Mouse (Mus musculus) forebrain, postnatal 0 days (tissue): ENCODE data around the gene Prr5l. TPM values are rescaled to one million over a fixed set of nuclear protein-coding genes. Genes with fewer than 3 reads are reported as not detected.

Source experiments
- ATAC-seq: fragments of 200-750 bp; cut with Nextera tagmentation; 2 replicates; pipeline ENCODE4 v1.8.0; 2017; ENCODE audit warnings: mild to moderate bottlenecking, moderate library complexity
- DNase-seq: peaks from one replicate; pipeline ENCODE4 v3.0.0-alpha.2; 2015
- H3K27ac ChIP-seq: fragments of 300-500 bp; sonication (generic); 2 replicates; pipeline ENCODE4 v1.5.1; 2014; ENCODE audit warnings: low read depth, mild to moderate bottlenecking, antibody characterized with exemption, low read length, moderate library complexity, mixed read lengths
- H3K27me3 ChIP-seq: fragments of 300-500 bp; sonication (generic); 2 replicates; pipeline ENCODE4 v1.6.1; 2014; ENCODE audit warnings: mild to moderate bottlenecking, low read length, mixed read lengths; ENCODE audit not compliant: insufficient read depth
- H3K36me3 ChIP-seq: fragments of 300-500 bp; sonication (generic); 2 replicates; pipeline ENCODE4 v1.6.1; 2014; ENCODE audit warnings: mild to moderate bottlenecking, moderate library complexity; ENCODE audit not compliant: insufficient read depth
- H3K4me1 ChIP-seq: fragments of 300-500 bp; sonication (generic); 2 replicates; pipeline ENCODE4 v1.6.1; 2014; ENCODE audit warnings: antibody characterized with exemption; ENCODE audit not compliant: insufficient read depth
- H3K4me2 ChIP-seq: fragments of 300-500 bp; sonication (generic); 2 replicates; pipeline ENCODE4 v1.6.1; 2014; ENCODE audit warnings: low read depth, mild to moderate bottlenecking, moderate library complexity
- H3K4me3 ChIP-seq: fragments of 300-500 bp; sonication (generic); 2 replicates; pipeline ENCODE4 v1.5.1; 2014; ENCODE audit warnings: low read depth, low read length, mixed read lengths
- H3K9ac ChIP-seq: fragments of 300-500 bp; sonication (generic); 2 replicates; pipeline ENCODE4 v1.6.1; 2014; ENCODE audit warnings: mild to moderate bottlenecking
- H3K9me3 ChIP-seq: fragments of 300-500 bp; sonication (generic); 2 replicates; pipeline ENCODE4 v1.6.1; 2016; ENCODE audit warnings: low read length
- CTCF ChIP-seq: sonication (generic); IDR thresholded peaks from 2 replicates; pipeline ENCODE4 v1.5.1; 2016; ENCODE audit warnings: antibody characterized with exemption, control low read depth, low read depth
- WGBS: fragments of 180-500 bp; shearing (Covaris S2); extraction: QIAGEN DNeasy Blood & Tissue Kit; methylation state at CpG from one replicate; pipeline ENCODE4 v1.1.7; 2014; 5-methylcytosine and 5-hydroxymethylcytosine counted together
- polyA plus RNA-seq: library from polyadenylated mRNA; unstranded; fragments of >200 nt; fragmentation: Nextera tagmentation; extraction: Ambion mirVana; gene quantifications from 2 replicates; pipeline ENCODE4 v1.2.1, GENCODE M21; 2015
- total RNA-seq: library from RNA; depleted of rRNA; stranded (reverse); fragments of >200 nt; gene quantifications from 2 replicates; pipeline ENCODE4 v1.2.3, GENCODE M21; 2014

The Prr5l gene
- total and polyA plus RNA-seq, 2 experiments from 2014 or later = 4.2 to 5.6 TPM

DNA sequence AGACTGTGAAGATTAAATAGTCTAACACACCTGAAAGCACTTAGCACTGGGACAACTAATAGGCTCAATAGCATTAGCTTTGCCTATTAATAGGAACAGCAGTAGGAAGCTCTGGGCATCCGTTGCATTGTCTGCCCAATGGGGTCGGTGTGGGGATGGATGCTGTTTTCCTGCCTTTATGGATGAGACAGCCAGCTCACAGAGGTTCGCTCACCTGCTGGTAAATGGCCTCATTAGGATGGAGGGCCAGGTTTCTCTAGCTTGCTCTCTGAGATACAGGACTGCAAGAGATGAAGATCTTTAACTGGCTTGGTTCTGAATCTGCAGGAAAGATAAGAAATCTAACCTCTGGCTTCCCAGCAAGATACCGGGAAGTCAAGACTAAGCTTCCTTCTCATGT, 19.4 kb upstream of the Prr5l start:
- 72% methylated on average over 4 of the region's 4 CpGs for WGBS
- no peak for DNase-seq

DNA sequence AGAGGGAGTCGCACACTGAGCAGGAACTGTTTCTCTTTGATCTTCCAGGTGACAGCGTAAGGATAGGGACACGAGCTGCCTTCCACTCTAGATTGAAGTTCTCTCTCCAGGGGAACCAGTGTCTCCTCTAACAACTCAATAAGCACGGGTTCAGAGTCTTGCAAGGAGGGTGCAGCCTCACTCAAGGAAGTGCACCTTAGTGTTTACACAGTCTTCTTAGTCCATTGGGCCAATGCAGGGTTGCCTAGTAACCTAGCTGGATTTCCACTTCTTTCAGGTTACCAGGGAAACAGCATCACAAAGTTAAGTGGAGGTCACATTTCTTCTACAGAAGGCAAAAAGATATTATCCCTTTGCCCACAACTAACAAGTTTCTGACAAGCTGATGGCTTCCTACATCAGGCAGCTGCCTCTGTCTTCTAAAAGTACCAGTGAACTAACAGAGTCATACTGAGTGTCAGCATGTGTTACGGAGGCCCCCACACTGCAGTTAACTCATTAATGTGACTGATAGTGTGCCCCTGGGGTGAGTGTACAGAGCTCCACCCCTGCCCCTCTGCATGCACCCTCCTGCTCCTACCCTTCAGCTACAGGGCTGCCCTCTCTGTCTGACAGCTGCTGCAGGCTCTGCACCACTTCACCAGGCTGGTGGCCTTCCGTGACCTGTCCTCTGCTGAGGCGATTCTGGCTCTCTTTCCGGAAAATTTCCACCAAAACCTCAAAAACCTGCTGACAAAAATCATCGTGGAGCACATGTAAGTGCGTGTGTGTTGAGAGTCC, 13.8 kb upstream of the Prr5l start:
- H3K27me3 ChIP-seq = no peaks in the 10 kb centered on the region
- no peak overlapping the region for H3K4me3 ChIP-seq
- ATAC-seq = peak; percentile 23; the same call in 1 of the 2 replicates
- H3K4me1 ChIP-seq = no peaks in the 10 kb centered on the region
- no peak overlapping the region for H3K9ac ChIP-seq
- no peak overlapping the region for H3K27ac ChIP-seq
- 82% methylated on average over 10 of the region's 10 CpGs for WGBS
- H3K4me2 ChIP-seq = no peak overlapping the region
- H3K9me3 ChIP-seq = no peaks in the 10 kb centered on the region
- no peak for DNase-seq
- H3K36me3 ChIP-seq = peaks cover 26% of the 10 kb centered on the region
- TF ChIP-seq CTCF = no peak

More for the DNA sequence above, 19.4 kb upstream of the Prr5l start:
- ATAC-seq = no peak
- Histone ChIP-seq H3K9me3 (no peaks in the 10 kb centered on the region), H3K36me3 (peaks cover 11% of the 10 kb centered on the region; the same call in 1 of the 2 replicates), H3K27me3 (no peaks in the 10 kb centered on the region), H3K4me3 (no peak overlapping the region), H3K4me2 (no peak overlapping the region), H3K4me1 (peaks cover 4% of the 10 kb centered on the region), H3K9ac (no peak overlapping the region), H3K27ac (no peak overlapping the region)
- no peak for TF ChIP-seq CTCF

DNA sequence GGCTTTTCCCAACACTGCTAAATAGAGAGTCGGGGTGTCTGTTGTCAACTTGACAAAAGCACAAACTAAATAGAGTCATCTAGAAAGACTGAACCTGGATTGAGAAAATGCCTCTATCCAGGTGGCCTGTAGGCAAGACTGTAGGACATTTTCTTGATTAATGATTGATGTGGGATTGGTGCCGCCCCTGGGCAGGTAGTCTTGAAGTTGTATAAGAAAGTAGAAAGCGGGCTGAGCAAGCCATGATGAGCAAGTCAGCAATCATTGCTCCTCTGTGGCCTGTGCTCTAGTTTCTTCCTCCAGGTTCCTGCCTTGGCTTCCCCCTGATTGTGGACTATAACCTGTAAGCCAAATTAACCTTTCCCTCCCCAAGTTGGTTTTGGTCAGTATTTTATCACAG, 11.3 kb upstream of the Prr5l start:
- Histone ChIP-seq H3K4me3 (no peak overlapping the region), H3K9ac (no peak overlapping the region), H3K27me3 (no peaks in the 10 kb centered on the region), H3K4me2 (no peak overlapping the region), H3K4me1 (no peaks in the 10 kb centered on the region), H3K27ac (no peak overlapping the region), H3K36me3 (peaks cover 20% of the 10 kb centered on the region), H3K9me3 (no peaks in the 10 kb centered on the region)
- WGBS = 98% methylated on average over 3 of the region's 3 CpGs
- no peak for DNase-seq
- no peak for TF ChIP-seq CTCF
- no peak for ATAC-seq

DNA sequence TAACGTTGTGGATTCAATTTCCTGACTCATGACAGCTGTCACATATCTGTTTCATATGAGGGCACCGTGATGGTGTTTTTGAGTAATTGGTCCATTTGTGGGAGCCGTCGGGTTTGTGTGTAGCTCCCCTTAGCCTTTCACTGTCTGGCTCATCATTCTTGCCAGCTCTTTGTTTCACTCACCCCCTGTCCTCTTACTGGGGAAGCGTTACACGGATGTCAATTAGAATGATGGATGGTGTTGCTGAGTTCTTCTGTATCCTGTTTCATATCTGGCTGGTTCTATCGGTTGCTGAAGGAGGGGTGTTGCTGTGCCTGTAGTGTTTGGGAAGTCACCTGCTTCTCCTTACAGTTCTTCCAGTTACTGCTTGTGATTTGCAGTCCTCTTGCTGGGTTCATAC, 8.3 kb upstream of the Prr5l start:
- Histone ChIP-seq H3K4me3 (no peak overlapping the region), H3K4me1 (peaks cover 8% of the 10 kb centered on the region), H3K9me3 (no peaks in the 10 kb centered on the region), H3K36me3 (peaks cover 10% of the 10 kb centered on the region; the same call in 1 of the 2 replicates), H3K9ac (no peak overlapping the region), H3K4me2 (no peak overlapping the region), H3K27ac (no peak overlapping the region), H3K27me3 (no peaks in the 10 kb centered on the region)
- 64% methylated on average over 7 of the region's 7 CpGs for WGBS
- DNase-seq (no peak), ATAC-seq (no peak)
- TF ChIP-seq CTCF = no peak

DNA sequence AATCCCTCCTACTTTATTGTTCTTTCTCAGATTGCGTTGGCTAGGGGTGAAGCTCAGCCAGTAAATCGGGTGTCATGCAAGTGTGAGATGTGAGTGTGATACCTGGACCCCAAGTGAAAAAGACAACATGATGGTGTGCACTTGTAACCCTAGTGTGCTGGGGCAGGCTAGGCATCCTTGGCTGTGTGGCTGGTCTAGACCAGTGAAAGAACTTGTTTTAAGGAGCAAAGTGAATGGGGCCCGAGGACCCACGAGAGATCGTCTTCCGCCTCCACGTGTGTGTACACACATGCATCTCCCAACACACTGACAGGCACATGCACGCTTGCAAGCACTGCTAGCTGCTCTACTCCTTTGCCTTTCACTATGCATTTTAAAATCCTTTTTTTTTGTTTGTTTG, 6.1 kb upstream of the Prr5l start:
- H3K4me1 ChIP-seq = peaks cover 8% of the 10 kb centered on the region
- no peak for TF ChIP-seq CTCF
- H3K9ac ChIP-seq = no peak overlapping the region
- no peak for DNase-seq
- no peaks in the 10 kb centered on the region for H3K36me3 ChIP-seq
- no peaks in the 10 kb centered on the region for H3K9me3 ChIP-seq
- H3K27me3 ChIP-seq = no peaks in the 10 kb centered on the region
- no peak overlapping the region for H3K4me2 ChIP-seq
- no peak overlapping the region for H3K27ac ChIP-seq
- H3K4me3 ChIP-seq = no peak overlapping the region
- no peak for ATAC-seq
- 92% methylated on average over 8 of the region's 8 CpGs for WGBS

DNA sequence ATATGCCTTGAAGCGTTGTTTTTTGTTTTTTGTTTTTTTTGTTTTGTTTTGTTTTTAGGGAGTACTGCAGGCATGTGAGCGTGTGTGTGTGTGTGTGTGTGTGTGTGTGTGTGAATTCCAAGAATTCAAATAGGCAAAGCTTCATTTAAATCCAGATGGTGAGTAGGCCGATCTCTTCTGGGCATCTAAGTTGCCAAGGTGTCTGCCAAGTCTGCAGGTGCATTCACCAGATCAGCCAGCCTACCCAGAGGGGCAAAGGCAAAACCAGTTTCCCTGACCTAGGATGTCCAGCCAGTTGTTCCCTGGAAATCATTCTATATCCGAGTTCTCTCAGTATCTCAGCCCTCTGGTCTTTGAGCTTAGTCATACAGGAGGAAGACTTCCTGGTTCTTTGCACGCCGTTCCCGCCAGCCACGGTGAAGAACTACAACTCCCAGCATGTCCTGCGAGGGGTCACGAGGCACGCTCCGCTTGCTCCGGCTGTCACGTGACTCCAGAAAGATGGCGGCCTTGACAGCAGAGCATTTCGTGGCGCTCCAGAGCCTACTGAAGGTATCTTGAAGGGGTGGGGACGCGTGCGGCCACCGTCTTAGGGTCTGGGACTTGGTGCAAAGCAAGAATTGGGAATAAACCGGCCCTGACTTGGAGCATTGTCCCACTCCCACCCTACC, 3.1 kb upstream of the Prr5l start, which contains the start of gene Commd9:
TSS of gene Commd9 (plus strand) at position 480 of the 671 bp plus-strand sequence.
- Histone ChIP-seq H3K36me3 (no peaks in the 10 kb centered on the region), H3K4me2 (peak within 1 kb of the TSS; percentile 71), H3K27ac (peak within 1 kb of the TSS; percentile 82), H3K4me1 (peaks cover 8% of the 10 kb centered on the region), H3K9me3 (no peaks in the 10 kb centered on the region), H3K9ac (peak within 1 kb of the TSS; percentile 72), H3K4me3 (peak within 1 kb of the TSS; percentile 75), H3K27me3 (no peaks in the 10 kb centered on the region)
- DNase-seq (peak; percentile 95), ATAC-seq (peak; percentile 99)
- TF ChIP-seq CTCF = no peak
- 9% methylated on average over 22 of the region's 22 CpGs for WGBS

DNA sequence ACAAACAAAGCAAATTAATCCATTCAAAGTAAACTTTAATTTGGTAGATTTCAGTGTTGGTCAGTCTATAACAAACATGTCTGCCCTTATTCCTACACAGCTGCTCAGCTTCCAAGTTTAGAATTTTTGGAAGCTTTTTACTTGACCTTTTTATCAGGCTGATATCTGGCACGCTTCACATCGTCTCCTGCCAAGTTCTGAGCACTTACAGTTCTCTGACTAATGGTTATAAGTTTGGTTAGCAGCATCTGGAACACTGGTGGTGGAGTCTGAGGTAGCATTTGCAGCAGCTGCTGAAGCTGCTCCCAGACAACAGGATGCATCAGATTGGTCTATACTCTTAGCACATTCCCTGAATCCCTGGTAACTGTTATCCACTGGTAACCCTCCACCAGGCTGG, 1.5 kb upstream of the Prr5l start:
- H3K27ac ChIP-seq = no peak overlapping the region
- no peaks in the 10 kb centered on the region for H3K9me3 ChIP-seq
- H3K4me2 ChIP-seq = no peak overlapping the region
- H3K4me3 ChIP-seq = no peak overlapping the region
- H3K9ac ChIP-seq = no peak overlapping the region
- WGBS = 82% methylated on average over 2 of the region's 2 CpGs
- TF ChIP-seq CTCF = no peak
- ATAC-seq = no peak
- no peaks in the 10 kb centered on the region for H3K27me3 ChIP-seq
- DNase-seq = no peak
- H3K4me1 ChIP-seq = peaks cover 8% of the 10 kb centered on the region
- no peaks in the 10 kb centered on the region for H3K36me3 ChIP-seq
